Mouse (Mus musculus) liver, adult 2 months (tissue): ENCODE measurements around the gene Map3k5.

Experiments used
- CTCF ChIP-seq: fragments of 200-500 bp; IDR thresholded peaks from 2 replicates; pipeline ENCODE4 v1.5.1; 2011; ENCODE audit warnings: low read depth, low read length, control low read depth
- POLR2A ChIP-seq: fragments of 200-500 bp; IDR thresholded peaks from 2 replicates; pipeline ENCODE4 v1.6.1; 2011; ENCODE audit warnings: low read length, control low read depth; ENCODE audit not compliant: insufficient read depth; ENCODE audit errors: extremely low read depth

- no peak for TF ChIP-seq CTCF
- TF ChIP-seq POLR2A: no peak
Measured at GRCm38 (mm10) chr10:19900191-19900590, 34.1 kb upstream of the Map3k5 start.
